Mouse (Mus musculus): ENCODE data around the gene U2af1. TPM values are rescaled to one million over a fixed set of nuclear protein-coding genes. Genes with fewer than 3 reads are reported as not detected.

Gene U2af1
- polyA plus RNA-seq, 1 experiment = 172 TPM

DNA sequence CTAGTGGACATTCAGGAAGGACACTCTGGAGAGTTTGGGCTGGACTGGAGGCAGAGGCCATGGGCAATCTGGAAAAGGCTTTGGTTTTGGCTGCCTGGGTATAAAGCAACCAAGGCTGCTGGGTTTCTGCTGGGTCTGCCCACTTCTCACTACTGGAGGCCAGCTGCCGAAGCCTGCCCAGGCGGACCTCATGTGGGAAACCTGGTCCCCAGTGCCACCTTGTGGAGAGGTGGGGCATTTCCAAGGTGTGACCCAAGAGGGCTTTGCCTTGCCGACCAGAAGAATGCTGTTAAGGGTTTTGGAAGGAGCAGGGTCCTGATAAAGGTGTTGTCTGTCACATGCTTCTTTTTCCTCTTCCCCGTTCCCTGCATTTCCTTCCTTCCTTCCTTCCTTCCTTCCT lies 6.1 kb upstream of the U2af1 start:
- peak; percentile 57 to 85 for DNase-seq (ENCODE audit: extremely low spot score in 1 of 2, low spot score in 1 of 2)

DNA sequence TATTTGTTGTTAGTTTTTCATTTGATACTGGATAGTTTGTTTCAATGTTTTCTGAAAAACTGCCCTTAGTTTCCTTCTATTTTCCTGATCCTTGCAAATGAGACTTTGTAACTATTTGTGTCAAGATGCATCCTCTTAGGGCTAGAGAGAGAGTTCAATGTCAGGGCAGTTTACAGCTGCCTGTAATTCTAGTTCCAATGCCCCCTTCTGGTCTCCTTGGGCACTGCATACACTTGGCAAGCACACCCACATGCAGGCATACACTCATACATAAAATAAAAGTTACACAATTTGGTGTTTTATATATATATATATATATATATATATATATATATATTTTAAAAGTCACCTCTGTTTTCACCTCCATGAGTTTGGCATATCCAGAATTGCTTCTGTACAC lies 4.2 kb upstream of the U2af1 start:
- DNase-seq (ENCODE audit: extremely low spot score in 1 of 2, low spot score in 1 of 2) = no peak

DNA sequence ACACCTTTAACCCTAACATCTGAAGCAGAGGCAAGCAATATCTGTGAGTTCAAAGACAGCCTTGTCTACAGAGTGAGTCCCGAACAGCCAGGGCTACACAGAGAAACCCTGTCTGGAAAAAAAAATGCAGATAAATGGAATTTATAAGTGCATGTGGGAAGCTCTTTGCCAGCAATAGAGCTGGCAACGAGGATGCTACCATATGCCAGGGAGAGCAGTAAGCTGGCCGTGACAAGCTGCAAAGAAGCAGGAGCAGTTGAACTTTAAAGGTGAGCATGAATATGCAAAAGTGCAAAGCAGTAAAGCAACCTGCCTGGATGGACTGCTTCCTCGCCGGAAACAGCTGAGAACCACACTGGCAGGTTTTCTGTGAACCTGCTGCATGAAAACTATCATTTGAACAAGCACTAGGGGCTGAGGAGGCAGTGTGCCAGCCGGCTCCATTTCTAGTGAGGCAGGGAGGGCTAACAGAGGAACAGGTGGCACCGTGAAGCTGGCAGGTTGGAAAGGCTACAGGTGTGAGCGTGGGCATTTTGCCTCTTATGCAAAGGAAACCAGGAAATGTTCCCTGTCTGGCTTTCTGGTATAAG lies 2.1 kb upstream of the U2af1 start:
- peak; percentile 59 to 74 for DNase-seq (ENCODE audit: extremely low spot score in 1 of 2, low spot score in 1 of 2)

DNA sequence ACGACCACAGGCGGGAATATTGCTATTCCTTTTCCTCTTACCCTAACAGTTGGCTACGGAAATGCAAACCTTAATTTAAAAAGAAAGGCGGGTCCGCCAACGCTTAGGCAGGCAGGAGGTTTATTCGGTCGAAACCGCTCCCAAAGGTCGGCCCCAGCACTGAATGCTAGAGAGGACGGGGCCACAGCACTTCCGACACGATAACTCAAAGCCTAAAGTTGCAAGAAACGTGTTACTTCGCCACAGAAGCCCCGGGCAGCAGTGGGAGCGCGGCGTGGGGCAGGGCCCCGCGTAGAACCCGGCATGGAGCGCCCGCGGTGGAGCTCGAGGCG lies 590 bp downstream of the U2af1 start:
- DNase-seq (ENCODE audit: extremely low spot score in 1 of 2, low spot score in 1 of 2) = no peak

DNA sequence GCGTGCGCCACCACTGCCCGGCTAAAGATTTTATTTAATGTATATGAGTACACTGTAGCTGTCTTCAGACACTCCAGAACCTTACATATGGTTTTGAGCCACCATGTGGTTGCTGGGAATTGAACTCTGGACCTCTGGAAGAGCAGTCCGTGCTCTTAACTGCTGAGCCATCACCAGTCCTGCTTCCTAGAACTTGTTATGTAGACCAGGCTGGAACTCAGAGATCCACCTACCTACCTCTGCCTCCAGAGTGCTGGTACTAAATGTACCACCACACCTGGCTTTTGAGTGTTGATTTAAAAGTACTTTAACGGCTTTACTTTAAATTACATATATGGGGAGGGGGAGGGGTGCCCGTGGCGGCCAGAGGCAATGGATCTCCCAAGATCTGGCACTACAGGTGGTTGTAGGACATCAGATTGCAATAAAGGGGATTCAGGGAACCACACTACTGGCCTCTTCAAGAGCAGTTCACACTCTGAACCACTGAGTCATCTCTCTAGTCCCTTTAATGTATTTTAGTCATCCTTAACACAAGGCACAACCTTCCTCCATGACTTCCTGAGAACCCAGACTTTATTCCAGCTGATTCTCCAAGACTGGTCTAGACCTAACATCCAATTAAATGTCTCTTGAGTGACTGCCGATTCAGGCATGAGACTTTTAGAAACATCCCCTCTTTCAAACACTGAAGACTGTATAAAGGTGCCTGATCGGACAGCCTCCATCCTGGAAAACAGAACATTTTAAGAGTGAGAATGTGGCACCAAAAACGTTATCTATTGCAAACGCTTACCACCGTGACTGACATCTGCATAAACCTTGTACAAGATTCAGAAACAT lies 1.3 kb downstream of the U2af1 start:
- no peak for DNase-seq (ENCODE audit: extremely low spot score in 1 of 2, low spot score in 1 of 2)

DNA sequence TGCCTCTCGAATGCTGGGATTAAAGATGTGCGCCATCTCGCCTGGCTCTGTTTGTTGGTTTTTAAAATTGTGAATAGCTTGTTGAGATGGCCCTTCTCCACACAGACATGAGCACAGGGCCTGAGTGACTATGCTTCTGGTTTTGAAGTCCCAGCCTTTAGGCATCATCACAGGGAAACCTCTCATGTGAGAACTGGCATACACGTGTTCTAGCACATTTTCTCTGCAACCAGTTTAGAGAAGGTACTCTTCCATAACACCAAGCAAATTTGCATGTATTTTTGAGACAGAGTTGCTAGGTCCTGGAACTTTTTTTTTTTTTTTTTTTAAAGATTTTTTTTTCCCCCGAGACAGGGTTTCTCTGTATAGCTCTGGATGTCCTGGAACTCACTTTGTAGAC lies 2.0 kb downstream of the U2af1 start:
- DNase-seq (ENCODE audit: extremely low spot score in 1 of 2, low spot score in 1 of 2) = no peak

DNA sequence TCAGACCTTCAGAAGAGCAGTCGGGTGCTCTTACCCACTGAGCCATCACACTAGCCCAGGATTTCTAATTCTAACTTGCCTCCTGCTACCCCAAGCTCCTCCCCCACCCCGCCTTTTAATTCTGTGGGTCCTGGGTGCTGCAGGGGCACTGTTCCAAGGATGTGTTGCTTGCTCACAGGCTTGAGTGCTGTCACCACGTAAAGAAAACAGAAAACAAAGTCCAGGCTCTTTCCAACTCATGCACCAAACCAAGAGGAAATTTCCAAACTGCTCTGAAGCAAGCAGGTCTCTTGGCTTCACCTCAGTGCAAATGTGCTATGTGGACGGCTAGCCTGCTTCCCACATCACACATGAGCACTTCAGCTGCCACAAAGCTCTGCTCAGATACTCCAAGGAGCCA lies 3.3 kb downstream of the U2af1 start:
- no peak for DNase-seq (ENCODE audit: extremely low spot score in 1 of 2, low spot score in 1 of 2)

DNA sequence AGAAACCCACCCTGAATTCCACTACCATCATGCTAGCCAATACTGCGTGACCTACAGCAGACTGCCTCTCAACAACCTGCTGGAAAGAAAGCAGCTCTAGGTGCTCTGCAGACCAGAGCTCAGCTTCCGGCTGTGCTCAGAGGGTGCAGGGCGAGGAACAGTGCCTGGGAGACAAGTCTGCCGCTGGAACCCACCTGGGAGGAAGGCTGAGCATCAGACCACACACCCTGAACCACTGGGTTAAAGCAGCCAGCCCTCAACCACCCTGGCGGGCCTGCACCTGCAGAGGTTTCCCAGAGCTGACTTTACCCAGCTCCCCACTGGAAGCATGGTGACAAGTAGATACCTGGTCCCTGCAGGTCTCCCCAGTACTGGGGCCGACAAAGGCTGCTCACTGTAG lies 5.4 kb downstream of the U2af1 start:
- no peak for DNase-seq (ENCODE audit: extremely low spot score in 1 of 2, low spot score in 1 of 2)

DNA sequence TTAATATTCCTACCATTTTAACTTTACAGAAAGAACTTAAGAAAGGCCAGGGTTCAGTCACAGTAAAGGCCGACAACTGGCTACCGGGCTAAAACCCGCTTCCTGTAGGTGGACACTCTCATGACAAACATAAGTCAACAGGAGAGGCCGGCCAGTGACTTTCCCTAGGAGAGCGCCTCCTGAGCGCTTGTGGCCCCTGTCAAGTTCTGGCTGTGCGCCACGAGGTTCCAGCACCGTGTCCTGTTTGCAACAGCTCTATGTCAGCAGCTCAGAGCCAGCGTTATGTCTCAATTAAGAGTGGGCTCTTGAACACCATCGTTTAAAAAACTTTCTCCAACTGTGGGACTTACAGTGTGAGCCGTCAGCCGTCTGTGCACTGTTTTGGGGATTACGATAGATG lies 6.5 kb downstream of the U2af1 start:
- no peak for DNase-seq (ENCODE audit: extremely low spot score in 1 of 2, low spot score in 1 of 2)

DNA sequence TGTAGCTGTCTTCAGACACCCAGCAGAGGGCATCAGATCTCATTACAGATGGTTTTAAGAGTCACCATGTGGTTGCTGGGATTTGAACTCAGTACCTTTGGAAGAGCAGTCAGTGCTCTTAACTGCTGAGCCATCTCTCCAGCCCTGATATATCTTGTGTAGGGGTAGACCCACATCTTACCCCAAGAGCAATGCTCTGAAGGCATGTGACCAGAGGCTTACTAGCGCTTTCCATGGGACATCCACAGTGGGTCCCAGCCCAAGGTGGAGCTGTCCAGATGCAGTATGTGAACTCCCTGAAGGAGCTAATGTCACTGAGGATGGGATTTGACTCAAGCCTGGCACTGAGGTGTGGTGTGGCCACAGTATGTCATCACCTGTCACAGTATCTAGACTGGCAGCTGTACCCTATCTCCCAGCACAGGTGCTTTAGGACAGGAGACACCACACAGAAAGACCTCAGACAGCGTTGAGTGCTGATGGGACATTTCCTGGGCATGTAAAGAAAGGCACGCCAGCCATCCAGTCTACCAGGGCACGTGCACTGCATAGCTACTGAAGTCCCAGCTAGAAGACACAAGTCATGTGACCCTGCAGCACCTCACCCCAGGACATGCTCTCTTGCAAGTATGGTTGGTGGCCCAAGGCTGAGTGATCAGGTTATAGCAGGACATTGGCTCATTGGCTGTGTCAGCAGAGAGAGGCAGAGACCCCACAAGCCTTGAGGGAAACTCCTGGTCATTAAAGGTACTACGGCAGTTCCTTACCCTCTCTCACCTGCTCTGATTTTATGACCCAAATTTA lies 12.3 kb downstream of the U2af1 start:
- no peak for DNase-seq (ENCODE audit: extremely low spot score in 1 of 2, low spot score in 1 of 2)

DNA sequence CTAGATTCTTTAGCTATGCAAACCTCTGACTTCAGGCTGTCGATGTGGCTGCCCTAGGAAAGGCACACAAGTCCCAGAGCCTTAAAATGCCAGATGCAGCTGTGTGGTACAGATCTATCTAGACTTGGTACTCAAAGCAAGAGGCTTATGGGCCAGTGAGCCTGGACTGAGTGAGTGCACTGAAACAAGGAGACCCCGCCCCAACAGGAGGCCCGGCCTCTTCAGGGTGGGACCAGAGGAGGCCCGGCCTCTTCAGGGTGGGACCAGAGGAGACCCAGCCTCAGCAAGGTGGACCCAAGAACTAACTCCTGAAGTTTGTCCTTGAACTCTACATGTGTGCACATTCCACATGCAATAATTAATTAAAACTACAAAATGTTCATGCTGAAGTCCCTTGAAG lies 15.8 kb downstream of the U2af1 start:
- no peak for DNase-seq (ENCODE audit: extremely low spot score in 1 of 2, low spot score in 1 of 2)

DNA sequence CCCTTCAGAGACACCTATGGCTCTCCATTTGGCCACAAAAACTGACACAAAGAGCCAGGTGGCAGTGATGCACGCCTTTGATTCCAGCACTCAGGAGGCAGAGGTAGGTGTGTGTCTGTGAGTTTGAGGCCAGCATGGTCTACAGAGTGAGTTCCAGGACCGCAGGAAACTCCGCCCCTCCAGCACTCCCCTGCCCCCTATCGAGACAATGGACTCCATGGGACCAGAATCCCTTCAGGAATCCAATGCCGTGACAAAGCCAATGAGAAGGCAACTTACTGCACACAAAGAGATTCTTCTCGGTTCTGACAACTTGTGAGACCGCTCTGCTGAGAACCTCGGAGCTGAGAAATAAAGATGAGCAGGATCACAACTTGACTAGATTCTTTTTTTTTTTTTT lies 16.4 kb downstream of the U2af1 start:
- DNase-seq (ENCODE audit: extremely low spot score in 1 of 2, low spot score in 1 of 2) = no peak

DNA sequence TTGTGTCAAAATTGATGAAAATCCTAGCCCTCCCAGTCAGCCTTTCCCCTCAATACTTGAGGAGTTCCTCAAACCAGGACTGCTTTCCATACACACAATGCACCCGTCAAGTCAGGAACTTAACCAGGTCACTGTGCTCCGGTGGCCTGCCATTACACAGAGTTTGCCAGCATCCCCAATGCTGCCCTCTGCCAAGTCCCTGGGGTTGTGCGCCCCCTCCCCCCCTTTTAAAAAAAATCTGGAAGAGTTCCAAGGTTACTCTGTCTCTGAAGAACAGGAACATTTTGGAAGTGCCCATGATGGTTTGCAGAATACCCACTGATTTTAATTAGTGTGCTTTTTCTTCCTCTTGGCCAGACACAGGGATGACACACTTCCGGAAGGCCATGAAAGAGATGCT lies 19.0 kb downstream of the U2af1 start:
- DNase-seq (ENCODE audit: extremely low spot score in 1 of 2, low spot score in 1 of 2) = peak in 1 of 2 experiments; percentile 25

DNA sequence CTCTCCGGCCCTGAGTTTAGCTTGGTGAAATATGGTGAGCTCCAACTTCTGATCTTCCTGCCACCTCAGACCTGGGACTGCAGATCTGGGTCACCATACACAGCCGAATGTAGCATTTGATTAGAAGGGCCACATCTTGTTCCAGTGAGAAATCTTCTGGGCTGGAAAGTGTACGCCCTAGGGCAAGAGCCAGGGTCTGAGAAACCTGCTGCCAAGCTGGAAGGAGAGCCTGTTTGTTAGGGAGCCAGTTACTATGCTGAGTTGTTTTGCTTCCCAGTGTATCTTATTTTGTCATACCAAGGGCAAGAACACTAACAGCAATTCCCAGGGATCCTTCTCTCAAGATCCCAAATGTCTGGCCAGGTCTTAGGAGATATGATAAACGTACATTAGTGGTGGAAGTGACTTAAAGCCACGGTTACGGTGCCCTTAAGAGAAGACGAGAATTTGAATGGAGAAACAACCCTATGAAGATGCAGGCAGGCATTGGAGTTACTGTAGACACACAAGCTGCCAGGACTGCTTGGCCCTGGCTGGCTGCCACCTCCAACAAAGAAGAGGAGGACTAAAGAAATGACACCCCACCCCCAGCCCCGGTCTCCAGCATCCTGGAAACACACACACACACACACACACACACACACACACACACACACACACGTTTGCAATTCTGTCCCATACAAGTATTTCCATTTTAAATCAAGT lies 20.7 kb downstream of the U2af1 start:
- DNase-seq (ENCODE audit: extremely low spot score in 1 of 2, low spot score in 1 of 2) = peak; percentile 35 to 76

DNA sequence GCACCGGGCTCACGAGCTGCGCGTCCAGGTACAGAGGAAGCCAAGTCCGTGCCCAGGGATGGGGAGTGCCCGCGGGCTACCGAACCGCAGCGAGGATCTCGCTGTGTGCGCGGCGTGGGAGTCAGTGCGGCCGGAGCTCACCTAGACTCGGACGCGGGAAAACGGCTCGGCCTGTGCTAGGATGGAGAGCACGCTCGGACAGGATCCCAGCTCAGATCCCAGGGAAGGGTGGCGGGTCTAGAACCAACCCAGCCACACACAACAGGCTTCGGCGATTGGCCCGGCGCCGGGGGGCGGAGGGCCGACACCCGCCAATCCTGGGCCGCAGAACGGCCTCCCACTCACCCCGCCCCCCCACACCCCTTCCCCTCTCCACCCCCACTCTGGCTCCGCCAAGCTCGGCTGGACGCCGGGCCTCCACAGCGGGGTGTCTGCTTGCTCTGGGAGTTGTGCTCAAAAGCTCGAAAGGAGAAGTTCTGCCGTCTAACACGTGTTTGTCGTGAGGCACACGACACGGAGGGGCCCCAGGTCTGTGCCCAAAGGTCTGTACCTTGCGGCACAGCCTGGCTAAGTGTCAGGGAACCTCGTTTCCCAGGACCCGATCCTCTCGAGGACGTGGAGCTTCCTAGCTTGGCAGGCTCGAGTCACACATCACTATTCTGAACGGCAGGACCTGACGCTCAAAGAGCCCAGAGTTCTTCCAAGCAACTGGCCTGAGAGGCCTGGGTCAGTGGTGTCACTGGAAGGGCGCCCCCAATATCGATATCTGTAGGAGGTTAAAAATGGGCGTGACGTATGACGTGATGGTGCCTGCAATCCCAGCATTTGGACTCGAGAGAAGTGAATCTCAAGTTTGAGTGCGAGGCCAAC lies 21.5 kb downstream of the U2af1 start, which contains the start of gene Cbs:
Cbs (minus strand) TSS at position 297 of the 870 bp plus-strand sequence.
- peak; percentile 34 to 54 for DNase-seq (ENCODE audit: extremely low spot score in 1 of 2, low spot score in 1 of 2)

DNA sequence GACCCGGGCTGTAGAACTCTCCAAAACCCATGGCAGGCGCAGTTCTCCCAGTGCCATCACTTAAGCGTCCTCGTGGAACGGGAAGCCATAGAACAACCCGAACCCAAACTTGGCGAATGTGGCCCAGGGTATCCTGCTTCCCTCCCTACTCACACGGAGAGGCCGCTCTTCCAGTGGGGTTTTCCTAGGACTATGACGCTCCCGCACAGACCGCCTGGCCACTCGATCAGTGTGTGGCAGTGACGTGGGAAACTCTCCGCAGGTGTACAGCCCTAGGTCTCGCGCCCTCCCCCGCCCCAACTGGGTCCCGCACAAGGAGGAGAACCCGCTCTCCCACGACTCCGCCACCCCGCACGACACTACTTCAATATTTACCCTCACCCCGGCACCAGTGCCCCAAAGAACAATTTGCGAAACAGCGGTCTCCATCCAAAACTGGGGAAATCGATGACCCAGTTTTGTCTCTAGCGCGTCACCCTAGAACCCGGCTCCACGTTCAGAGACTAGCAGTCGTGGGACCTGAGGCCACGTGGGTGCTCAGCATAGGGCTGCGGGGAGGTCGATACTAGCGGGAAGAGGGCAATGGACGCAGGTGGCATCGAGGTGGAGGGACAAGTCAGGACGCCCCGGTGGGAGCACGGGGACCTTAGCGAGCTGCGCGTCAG lies 22.3 kb downstream of the U2af1 start:
- no peak for DNase-seq (ENCODE audit: extremely low spot score in 1 of 2, low spot score in 1 of 2)

DNA sequence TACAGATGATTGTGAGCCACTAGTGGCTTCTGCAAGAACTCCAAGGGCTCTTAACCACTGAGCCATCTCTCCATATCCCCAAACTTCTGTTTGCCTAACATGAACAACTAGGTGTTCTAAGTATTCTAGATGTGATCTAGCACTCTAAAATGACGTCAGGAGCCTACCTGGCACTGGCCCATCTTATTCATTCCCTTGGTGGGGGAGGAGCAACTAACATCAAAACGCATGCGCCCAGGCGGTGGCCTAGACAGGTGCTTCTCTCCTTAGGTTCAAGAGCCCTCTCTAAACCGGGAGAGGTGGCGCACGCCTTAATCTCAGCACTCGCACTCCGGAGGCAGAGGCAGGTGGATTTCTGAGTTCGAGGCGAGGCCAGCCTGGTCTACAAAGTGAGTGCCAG lies 22.9 kb downstream of the U2af1 start:
- DNase-seq (ENCODE audit: extremely low spot score in 1 of 2, low spot score in 1 of 2) = no peak

DNA sequence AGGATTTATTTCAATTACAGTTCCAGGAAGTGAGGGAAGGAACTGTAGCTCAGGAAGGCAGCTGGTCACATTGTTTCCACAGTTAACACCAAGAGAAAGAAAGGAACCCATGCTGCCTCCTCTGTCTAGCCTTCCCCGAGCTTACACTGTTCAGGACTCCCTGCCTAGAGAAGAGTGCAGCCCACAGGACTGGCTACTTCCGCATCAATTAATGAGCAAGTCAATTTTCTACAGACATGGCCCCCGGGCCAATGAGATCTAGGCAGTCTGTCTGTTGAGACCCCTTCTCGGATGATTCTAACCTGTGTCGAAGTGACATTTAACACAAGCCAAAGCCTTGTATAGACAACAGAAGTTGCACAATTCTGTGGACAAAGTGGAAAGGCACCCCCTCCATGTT lies 23.8 kb downstream of the U2af1 start:
- no peak for DNase-seq (ENCODE audit: extremely low spot score in 1 of 2, low spot score in 1 of 2)

DNA sequence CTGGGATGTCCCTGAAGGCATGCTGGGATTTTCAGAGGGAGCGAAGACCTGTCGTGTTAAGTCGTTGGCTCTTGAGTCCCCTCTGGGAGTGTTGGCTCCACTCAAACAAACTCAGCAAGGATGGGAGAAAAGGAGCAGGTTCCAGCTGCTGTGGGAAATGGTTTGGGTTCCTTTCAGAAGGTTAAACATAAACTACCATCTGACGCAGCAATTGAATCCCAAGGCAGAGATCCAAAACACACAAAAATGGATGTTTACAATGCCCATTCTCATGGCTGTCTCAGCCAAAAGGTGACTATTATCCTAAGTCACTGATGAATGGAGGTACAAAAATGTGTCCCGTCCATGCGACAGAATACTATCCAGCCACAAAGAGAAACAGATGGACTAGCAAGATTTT lies 25.7 kb downstream of the U2af1 start:
- no peak for DNase-seq (ENCODE audit: extremely low spot score in 1 of 2, low spot score in 1 of 2)

Data from frontal cortex, adult 2 months (tissue).